In the genomic region with DNA sequence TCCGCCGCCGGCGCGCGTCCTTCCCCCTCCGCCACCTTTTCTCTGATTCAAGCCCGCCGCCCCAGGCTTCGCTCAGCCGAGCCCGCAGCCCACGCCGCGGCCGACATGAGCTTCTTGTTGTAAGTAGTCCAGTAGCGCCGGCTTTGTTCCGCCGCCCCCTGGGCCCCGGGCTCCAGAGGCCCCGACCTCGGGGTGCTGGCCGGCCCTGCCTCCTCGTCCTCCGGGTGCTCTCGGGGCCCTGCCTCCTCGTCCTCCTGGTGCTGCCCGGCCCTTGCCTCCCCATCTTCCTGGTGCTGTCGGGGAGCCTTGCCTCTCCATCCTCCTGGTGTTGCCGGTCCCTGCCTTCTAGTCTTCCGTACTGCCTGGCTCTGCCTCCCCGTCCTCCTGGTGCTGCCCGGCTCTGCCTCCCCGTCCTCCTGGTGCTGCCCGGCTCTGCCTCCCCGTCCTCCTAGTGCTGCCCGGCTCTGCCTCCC, we compare ENCODE assay signal across 8 mouse cellular contexts. TPM values are rescaled to one million over a fixed set of nuclear protein-coding genes. Genes with fewer than 3 reads are reported as not detected.
DNase-seq lines count a peak whose midpoint lies in the region; ATAC-seq and TF ChIP-seq lines count a peak whose summit lies in the region.

No protein-coding gene starts in this region.

- H3K27me3 ChIP-seq in lung, embryonic 14.5 days (ENCODE audit: insufficient read depth, low read length): no peaks in the 10 kb centered on the region
- H3K27me3 ChIP-seq in embryonic facial prominence, embryonic 14.5 days (replicated peaks; ENCODE audit: control insufficient read depth, insufficient read depth, low read length): no peaks in the 10 kb centered on the region
- no peaks in the 10 kb centered on the region for H3K27me3 ChIP-seq in intestine, embryonic 14.5 days (replicated peaks; ENCODE audit: control insufficient read depth, insufficient read depth, low read length)
- H3K27me3 ChIP-seq in neural tube, embryonic 12.5 days (replicated peaks): no peaks in the 10 kb centered on the region

- peak overlapping the region; percentile 94 for H3K4me2 ChIP-seq in lung, embryonic 14.5 days
- H3K4me2 ChIP-seq in embryonic facial prominence, embryonic 14.5 days (ENCODE audit: low read depth, low read length): peak overlapping the region; percentile 86
- H3K4me2 ChIP-seq in intestine, embryonic 14.5 days (ENCODE audit: low read length): peak overlapping the region; percentile 50
- peak overlapping the region; percentile 96 for H3K4me2 ChIP-seq in neural tube, embryonic 12.5 days (replicated peaks)

- H3K4me1 ChIP-seq in lung, embryonic 14.5 days (ENCODE audit: insufficient read depth): peaks cover 6% of the 10 kb centered on the region; the same call in 1 of the 2 replicates
- peaks cover 16% of the 10 kb centered on the region for H3K4me1 ChIP-seq in embryonic facial prominence, embryonic 14.5 days (ENCODE audit: control insufficient read depth, insufficient read depth, low read length)
- H3K4me1 ChIP-seq in intestine, embryonic 14.5 days (replicated peaks; ENCODE audit: control insufficient read depth, insufficient read depth, low read length): peaks cover 21% of the 10 kb centered on the region
- H3K4me1 ChIP-seq in neural tube, embryonic 12.5 days: peaks cover 22% of the 10 kb centered on the region

- ATAC-seq in lung, embryonic 14.5 days (ENCODE audit: insufficient read depth): peak; percentile 77
- ATAC-seq in embryonic facial prominence, embryonic 14.5 days (ENCODE audit: low read depth): peak; percentile 70
- peak; percentile 80 for ATAC-seq in intestine, embryonic 14.5 days (replicated peaks; ENCODE audit: low FRiP score, low TSS enrichment, low read depth)
- peak; percentile 75 for ATAC-seq in neural tube, embryonic 12.5 days (ENCODE audit: low FRiP score, low read depth)

- H3K4me3 ChIP-seq in lung, embryonic 14.5 days (ENCODE audit: low read depth, low read length): peak overlapping the region; percentile 96
- H3K4me3 ChIP-seq in embryonic facial prominence, embryonic 14.5 days (ENCODE audit: low read depth, low read length): peak overlapping the region; percentile 97
- peak overlapping the region; percentile 94 for H3K4me3 ChIP-seq in intestine, embryonic 14.5 days (ENCODE audit: low read depth, low read length)
- peak overlapping the region; percentile 99 for H3K4me3 ChIP-seq in neural tube, embryonic 12.5 days

- no peaks in the 10 kb centered on the region for H3K36me3 ChIP-seq in lung, embryonic 14.5 days (ENCODE audit: insufficient read depth)
- H3K36me3 ChIP-seq in embryonic facial prominence, embryonic 14.5 days (ENCODE audit: control insufficient read depth, insufficient read depth, low read length): no peaks in the 10 kb centered on the region
- H3K36me3 ChIP-seq in intestine, embryonic 14.5 days (ENCODE audit: control insufficient read depth, insufficient read depth, low read length): no peaks in the 10 kb centered on the region
- H3K36me3 ChIP-seq in neural tube, embryonic 12.5 days: no peaks in the 10 kb centered on the region

- no peaks in the 10 kb centered on the region for H3K9me3 ChIP-seq in lung, embryonic 14.5 days (ENCODE audit: low read depth, low read length)
- H3K9me3 ChIP-seq in embryonic facial prominence, embryonic 14.5 days (ENCODE audit: control insufficient read depth, low read length): no peaks in the 10 kb centered on the region
- no peaks in the 10 kb centered on the region for H3K9me3 ChIP-seq in intestine, embryonic 14.5 days (ENCODE audit: control insufficient read depth, low read length)
- no peaks in the 10 kb centered on the region for H3K9me3 ChIP-seq in neural tube, embryonic 12.5 days

- H3K9ac ChIP-seq in lung, embryonic 14.5 days: peak overlapping the region; percentile 95
- peak overlapping the region; percentile 96 for H3K9ac ChIP-seq in embryonic facial prominence, embryonic 14.5 days (ENCODE audit: low read depth, low read length)
- H3K9ac ChIP-seq in intestine, embryonic 14.5 days (ENCODE audit: low read length): peak overlapping the region; percentile 95
- H3K9ac ChIP-seq in neural tube, embryonic 12.5 days: peak overlapping the region; percentile 96

- H3K27ac ChIP-seq in lung, embryonic 14.5 days (ENCODE audit: low read depth): peak overlapping the region; percentile 94
- H3K27ac ChIP-seq in embryonic facial prominence, embryonic 14.5 days (replicated peaks; ENCODE audit: low read depth, low read length): peak overlapping the region; percentile 90
- peak overlapping the region; percentile 95 for H3K27ac ChIP-seq in intestine, embryonic 14.5 days (ENCODE audit: low read depth)
- H3K27ac ChIP-seq in neural tube, embryonic 12.5 days: peak overlapping the region; percentile 83

- WGBS in lung, embryonic 14.5 days: 0% methylated on average over 29 of the region's 38 CpGs
- WGBS in embryonic facial prominence, embryonic 14.5 days: 0% methylated on average over 8 of the region's 38 CpGs
- under 1% methylated on average over 30 of the region's 38 CpGs for WGBS in intestine, embryonic 14.5 days
- under 1% methylated on average over 36 of the region's 38 CpGs for whole genome bisulfite sequencing in neural tube, embryonic 12.5 days

- no peak for DNase-seq in lung, embryonic 14.5 days
- DNase-seq in lung, postnatal 4 days: no peak
- no peak for DNase-seq in embryonic facial prominence, embryonic 14.5 days (ENCODE audit: low spot score)
- no peak for DNase-seq in intestine, embryonic 14.5 days (ENCODE audit: low spot score)
- no peak for DNase-seq in cerebellum, adult 8-10 months
- DNase-seq in spleen, postnatal 36 days (ENCODE audit: low spot score in 2 of 2): no peak
- no peak for DNase-seq in embryo, embryonic 9.5 days (ENCODE audit: extremely low spot score)

- no peak for TF ChIP-seq CTCF in lung, embryonic 14.5 days (IDR thresholded peaks at IDR 0.05; ENCODE audit: low read depth)

RNA-seq across cellular contexts. Expression of a gene that starts 0.4 kb away (rescaled TPM):
- polyA plus RNA-seq in lung, embryonic 14.5 days (2014; fragmentation: Nextera tagmentation; extraction: Ambion mirVana): 16.0 and 17.1 TPM in 2 replicates
- 14.3 and 16.1 TPM in 2 replicates for polyA plus RNA-seq in embryonic facial prominence, embryonic 14.5 days (2014; fragmentation: Nextera tagmentation; extraction: Ambion mirVana)
- 14.7 and 16.9 TPM in 2 replicates for polyA plus RNA-seq in intestine, embryonic 14.5 days (2014; fragmentation: Nextera tagmentation; extraction: Ambion mirVana)
- 13.5 and 14.0 TPM in 2 replicates for polyA plus RNA-seq in neural tube, embryonic 12.5 days (2016; fragmentation: Nextera tagmentation; extraction: Ambion mirVana)

RNA-seq across cellular contexts. Expression of a gene that starts 43.8 kb away (rescaled TPM):
- polyA plus RNA-seq in lung, embryonic 14.5 days (2014; fragmentation: Nextera tagmentation; extraction: Ambion mirVana): 61.5 and 61.7 TPM in 2 replicates
- 36.9 and 41.6 TPM in 2 replicates for polyA plus RNA-seq in embryonic facial prominence, embryonic 14.5 days (2014; fragmentation: Nextera tagmentation; extraction: Ambion mirVana)
- 49.6 and 52.3 TPM in 2 replicates for polyA plus RNA-seq in intestine, embryonic 14.5 days (2014; fragmentation: Nextera tagmentation; extraction: Ambion mirVana)
- polyA plus RNA-seq in neural tube, embryonic 12.5 days (2016; fragmentation: Nextera tagmentation; extraction: Ambion mirVana): 95.3 and 97.4 TPM in 2 replicates

RNA-seq across cellular contexts. Expression of a gene that starts 45.1 kb away (rescaled TPM):
- 71.4 and 73.3 TPM in 2 replicates for polyA plus RNA-seq in lung, embryonic 14.5 days (2014; fragmentation: Nextera tagmentation; extraction: Ambion mirVana)
- polyA plus RNA-seq in embryonic facial prominence, embryonic 14.5 days (2014; fragmentation: Nextera tagmentation; extraction: Ambion mirVana): 64.1 and 64.6 TPM in 2 replicates
- 58.5 and 59.5 TPM in 2 replicates for polyA plus RNA-seq in intestine, embryonic 14.5 days (2014; fragmentation: Nextera tagmentation; extraction: Ambion mirVana)
- polyA plus RNA-seq in neural tube, embryonic 12.5 days (2016; fragmentation: Nextera tagmentation; extraction: Ambion mirVana): 95.1 and 95.6 TPM in 2 replicates
